Mouse (Mus musculus) ES-E14 (cell line): Measurements from ENCODE around the gene Nr5a2. TPM values are rescaled to one million over a fixed set of nuclear protein-coding genes. Genes with fewer than 3 reads are reported as not detected.

Experiments
- DNase-seq: peaks from one replicate; pipeline ENCODE4 v3.0.0-alpha.2; 2013; ENCODE audit warnings: low read depth, low spot score
- H3K27ac ChIP-seq: 2 replicates; pipeline ENCODE4 v1.5.1; 2012; ENCODE audit warnings: low read depth, mild to moderate bottlenecking, low read length, moderate library complexity, mixed read lengths; ENCODE audit not compliant: poor library complexity, insufficient read depth, severe bottlenecking
- H3K36me3 ChIP-seq: 2 replicates; pipeline ENCODE4 v1.6.1; 2012; ENCODE audit warnings: mild to moderate bottlenecking, low read length, moderate library complexity, mixed read lengths; ENCODE audit not compliant: control insufficient read depth, poor library complexity, insufficient read depth, severe bottlenecking
- H3K4me1 ChIP-seq, 2 experiments: fragments of 150-350 bp in 1 of 2; sonication (generic) in 1 of 2; 2 replicates each; pipeline ENCODE4 v1.6.1; 2012; ENCODE audit warnings: low read length in 2 of 2, mild to moderate bottlenecking in 1 of 2, mixed read lengths in 1 of 2; ENCODE audit not compliant: control insufficient read depth in 2 of 2, insufficient read depth in 2 of 2, poor library complexity in 1 of 2
- H3K4me3 ChIP-seq, 2 experiments: fragments of 150-350 bp in 1 of 2; sonication (generic) in 1 of 2; 2 replicates each; pipeline ENCODE4 v1.5.1; 2012; ENCODE audit warnings: low read length in 2 of 2, low read depth in 1 of 2, mild to moderate bottlenecking in 1 of 2, mixed read lengths in 1 of 2; ENCODE audit not compliant: insufficient read depth in 1 of 2, poor library complexity in 1 of 2, severe bottlenecking in 1 of 2
- H3K9ac ChIP-seq: 2 replicates; pipeline ENCODE4 v1.6.1; 2012; ENCODE audit warnings: low read depth, mild to moderate bottlenecking, low read length, mixed read lengths; ENCODE audit not compliant: poor library complexity, insufficient read depth, severe bottlenecking
- H3K9me3 ChIP-seq: fragments of 150-350 bp; sonication (generic); 2 replicates; pipeline ENCODE4 v1.6.1; 2012; ENCODE audit warnings: low read depth, mild to moderate bottlenecking, low read length; ENCODE audit not compliant: control insufficient read depth, insufficient read depth
- CHD2 ChIP-seq: IDR thresholded peaks from 2 replicates; pipeline ENCODE4 v1.6.1; 2014; ENCODE audit warnings: mild to moderate bottlenecking, low read depth, low read length, inconsistent platforms
- HCFC1 ChIP-seq: IDR thresholded peaks from 2 replicates; pipeline ENCODE4 v1.6.1; 2012; ENCODE audit warnings: low read length, inconsistent platforms, borderline replicate concordance; ENCODE audit not compliant: insufficient read depth
- MAFK ChIP-seq: IDR thresholded peaks from 2 replicates; pipeline ENCODE4 v1.6.1; 2014; ENCODE audit warnings: mild to moderate bottlenecking, low read depth, low read length, inconsistent platforms; ENCODE audit not compliant: insufficient read depth
- ZC3H11A ChIP-seq: IDR thresholded peaks from 2 replicates; pipeline ENCODE4 v1.6.1; 2012; ENCODE audit warnings: low read depth, mild to moderate bottlenecking, inconsistent platforms, low read length, borderline replicate concordance
- ZNF384 ChIP-seq: IDR thresholded peaks from 2 replicates; pipeline ENCODE4 v1.6.1; 2012; ENCODE audit warnings: low read depth, low read length, inconsistent platforms
- in situ Hi-C, 2 experiments: fragments of 600-800 bp; cut with MboI; formaldehyde crosslinking; loops; one replicate each; pipeline ENCODE4 v1.15.1; 2025; ENCODE audit warnings: low sequenced_read_pairs in 2 of 2, inconsistent platforms in 1 of 2; ENCODE audit not compliant: unreplicated experiment in 2 of 2
- total RNA-seq: library from RNA; depleted of rRNA; stranded (reverse); fragments of 300-350 nt; gene quantifications from 2 replicates; pipeline ENCODE4 v1.2.3, GENCODE M21; 2012

The Nr5a2 gene
- total RNA-seq, 1 experiment: 24.6 TPM

DNA sequence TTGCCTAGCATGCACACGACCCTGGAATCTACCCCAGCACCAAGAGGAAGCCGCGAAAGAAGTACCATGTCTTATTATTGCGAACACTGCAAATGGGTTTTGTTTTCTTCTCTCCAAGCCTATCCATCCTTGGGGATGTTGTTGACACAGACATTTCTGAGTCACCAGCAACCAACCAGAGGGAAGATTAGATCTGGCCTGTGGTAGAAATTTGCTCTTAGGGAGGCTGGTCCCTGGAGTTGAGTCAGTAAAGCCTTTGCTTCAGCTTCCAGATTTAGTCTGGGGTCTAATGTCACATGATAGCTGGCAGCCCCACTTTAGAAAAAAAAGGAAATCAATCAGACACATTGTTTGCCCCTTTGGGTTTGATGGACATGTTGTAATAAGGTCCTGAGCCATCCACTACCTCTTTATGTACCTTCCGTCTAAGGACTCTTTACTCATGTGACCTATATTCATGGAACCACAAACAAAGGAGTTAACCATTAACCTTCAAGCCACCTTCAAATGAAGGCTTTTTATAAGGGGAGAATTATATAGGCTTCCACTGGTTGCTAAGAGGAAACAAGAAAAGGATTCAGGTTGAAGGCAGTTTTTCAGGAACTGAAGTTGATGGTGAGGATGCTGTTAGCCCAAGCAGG is 20.1 kb upstream of the Nr5a2 start:
- no peak for TF ChIP-seq MAFK
- TF ChIP-seq ZNF384: peak; percentile 35; the same call in 1 of the 2 replicates
- Histone ChIP-seq H3K4me3 (no peak overlapping the region), H3K9ac (no peak overlapping the region), H3K36me3 (no peaks in the 10 kb centered on the region), H3K4me1 (peaks cover 0 to 2% of the 10 kb centered on the region in 2 experiments; a peak in 2 of 4 replicates), H3K27ac (no peak overlapping the region), H3K9me3 (no peaks in the 10 kb centered on the region)
- no peak for DNase-seq
- in situ Hi-C loops: no loop called here

DNA sequence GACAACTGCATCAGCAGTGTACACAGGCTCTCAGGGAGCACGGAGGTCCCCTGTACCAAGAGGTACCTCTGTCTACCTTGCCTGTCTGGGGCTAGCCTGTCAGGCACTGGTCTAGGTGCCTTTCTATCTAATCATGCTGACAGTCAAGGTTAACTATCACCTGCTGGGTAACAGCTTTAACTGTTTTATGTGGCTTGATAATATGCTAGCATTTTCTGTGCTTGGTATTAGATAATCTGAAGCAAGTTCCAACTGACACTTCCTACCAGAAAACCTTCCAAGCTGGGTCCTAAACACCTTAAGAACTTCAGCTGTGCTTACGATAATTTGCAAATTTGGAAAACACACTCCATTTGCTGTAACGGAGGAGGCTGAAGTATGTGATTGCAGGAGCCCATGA is 17.6 kb upstream of the Nr5a2 start:
- in situ Hi-C loops: no loop called here
- peaks cover 0 to 3% of the 10 kb centered on the region in 2 experiments; a peak in 3 of 4 replicates for H3K4me1 ChIP-seq
- H3K4me3 ChIP-seq: no peak overlapping the region
- H3K27ac ChIP-seq: no peak overlapping the region
- H3K9me3 ChIP-seq: no peaks in the 10 kb centered on the region
- no peak for TF ChIP-seq ZC3H11A
- no peak for TF ChIP-seq MAFK
- TF ChIP-seq ZNF384: no peak
- no peak for TF ChIP-seq CHD2
- no peak for TF ChIP-seq HCFC1
- no peaks in the 10 kb centered on the region for H3K36me3 ChIP-seq
- DNase-seq: no peak
- no peak overlapping the region for H3K9ac ChIP-seq

DNA sequence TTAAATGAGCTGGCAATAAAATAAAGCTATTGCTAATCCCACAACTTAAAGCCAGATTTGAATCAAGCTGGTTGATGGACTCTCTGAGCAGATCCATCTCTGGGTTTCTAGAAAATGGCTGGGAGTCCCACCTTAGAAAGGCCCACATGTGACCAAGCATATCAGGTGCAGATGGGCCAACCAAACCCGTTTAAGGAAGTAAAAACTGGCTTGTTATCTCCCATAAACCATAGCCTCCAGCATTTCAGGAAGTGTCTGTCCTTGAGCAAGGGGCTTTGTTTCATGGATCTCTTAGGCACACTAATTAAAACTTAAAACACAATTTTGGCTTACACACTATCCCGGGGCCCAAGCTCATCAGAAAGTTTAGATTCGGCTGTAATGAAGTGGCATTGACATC is 13.8 kb upstream of the Nr5a2 start:
- no peak overlapping the region for H3K9ac ChIP-seq
- no peak overlapping the region for H3K27ac ChIP-seq
- H3K36me3 ChIP-seq: no peaks in the 10 kb centered on the region
- H3K4me1 ChIP-seq: peaks cover 0 to 5% of the 10 kb centered on the region in 2 experiments; a peak in 2 of 4 replicates
- no peak overlapping the region for H3K4me3 ChIP-seq
- DNase-seq: no peak
- no peaks in the 10 kb centered on the region for H3K9me3 ChIP-seq
- no peak for TF ChIP-seq HCFC1
- TF ChIP-seq CHD2: no peak
- no peak for TF ChIP-seq ZNF384
- no peak for TF ChIP-seq ZC3H11A
- TF ChIP-seq MAFK: no peak
- in situ Hi-C loops: no loop called here

GRCm38 (mm10) chr1:136973016-136973415 is 12.8 kb upstream of the Nr5a2 start:
- Histone ChIP-seq H3K9ac (no peak overlapping the region), H3K4me3 (no peak overlapping the region), H3K9me3 (no peaks in the 10 kb centered on the region), H3K27ac (no peak overlapping the region), H3K4me1 (peaks cover 0 to 5% of the 10 kb centered on the region in 2 experiments; a peak in 2 of 4 replicates), H3K36me3 (no peaks in the 10 kb centered on the region)
- TF ChIP-seq HCFC1 (no peak), CHD2 (no peak), ZC3H11A (no peak), MAFK (no peak), ZNF384 (no peak)
- no peak for DNase-seq
- in situ Hi-C loops: no loop called here

GRCm38 (mm10) chr1:136970995-136971394 is 10.7 kb upstream of the Nr5a2 start:
- H3K4me1 ChIP-seq: peaks cover 0 to 3% of the 10 kb centered on the region in 2 experiments; a peak in 1 of 4 replicates
- TF ChIP-seq MAFK: no peak
- TF ChIP-seq ZNF384: no peak
- no peak for TF ChIP-seq HCFC1
- TF ChIP-seq CHD2: no peak
- no peak for TF ChIP-seq ZC3H11A

More at GRCm38 (mm10) chr1:136970995-136971394, 10.7 kb upstream of the Nr5a2 start:
- no peaks in the 10 kb centered on the region for H3K9me3 ChIP-seq
- H3K27ac ChIP-seq: no peak overlapping the region
- in situ Hi-C loops: no loop called here
- no peak overlapping the region for H3K4me3 ChIP-seq
- no peak overlapping the region for H3K9ac ChIP-seq
- no peak for DNase-seq
- no peaks in the 10 kb centered on the region for H3K36me3 ChIP-seq
